Mouse (Mus musculus): ENCODE results near the gene Sypl2. TPM values are rescaled to one million over a fixed set of nuclear protein-coding genes. Genes with fewer than 3 reads are reported as not detected.

The Sypl2 gene
- polyA plus RNA-seq, 1 experiment = 0.37 TPM

DNA sequence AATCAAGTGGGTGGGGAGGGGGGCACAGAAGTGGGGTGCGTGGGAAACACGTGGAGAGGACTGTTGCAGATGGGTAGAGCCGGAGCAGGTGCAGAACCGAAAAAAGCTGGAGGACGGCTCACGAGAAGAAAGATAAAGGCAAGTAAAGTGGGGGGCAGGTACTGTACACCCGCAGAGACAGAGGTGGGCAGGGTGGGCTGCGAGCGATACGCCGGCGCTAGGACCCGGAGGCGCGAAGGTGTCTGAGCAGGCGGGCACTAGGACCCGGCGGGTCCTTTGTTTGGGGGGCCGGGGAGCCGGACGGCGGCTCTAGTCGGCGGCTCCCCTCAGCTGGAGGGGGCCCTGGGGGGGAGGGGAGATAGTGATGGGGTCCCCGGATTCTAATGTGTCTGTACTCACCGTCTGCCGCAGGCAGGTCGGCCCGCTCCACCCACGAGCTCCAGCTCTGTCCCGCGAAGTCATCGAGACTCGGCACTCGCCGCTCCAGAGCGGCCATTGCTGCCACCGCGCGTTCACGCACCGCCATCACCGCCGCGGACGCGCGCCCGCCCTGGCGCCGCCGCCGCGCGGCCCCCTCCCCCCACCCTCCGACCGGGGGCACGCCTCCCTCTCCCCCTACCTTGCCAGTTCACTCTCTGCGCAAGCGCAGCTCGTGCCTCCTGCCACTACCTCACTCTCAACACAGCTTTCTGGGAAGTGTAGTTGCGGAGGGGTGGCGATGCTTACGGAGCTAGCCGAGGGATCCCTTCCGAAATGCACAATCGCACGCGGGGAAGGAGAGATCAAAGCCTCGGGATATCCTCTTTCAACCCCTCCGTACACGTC is 16.3 kb downstream of the Sypl2 start:
- TF ChIP-seq CTCF (IDR thresholded peaks at IDR 0.05; ENCODE audit: control insufficient read depth, insufficient read depth, low read length) (no peak), POLR2A (IDR thresholded peaks at IDR 0.05; ENCODE audit: borderline replicate concordance, control insufficient read depth, low read depth, low read length) (peak; percentile 68; the same call in 1 of the 2 replicates)
- Histone ChIP-seq H3K27ac (ENCODE audit: control insufficient read depth, insufficient read depth, low read depth, low read length, poor library complexity) (peak overlapping the region; percentile 80), H3K4me3 (replicated peaks; ENCODE audit: control insufficient read depth, low read depth, low read length) (peak overlapping the region; percentile 84), H3K4me1 (ENCODE audit: control insufficient read depth, insufficient read depth, low read length) (peaks cover 2% of the 10 kb centered on the region; the same call in 1 of the 2 replicates)
- WGBS = under 1% methylated on average over 72 of the region's 72 CpGs

DNA sequence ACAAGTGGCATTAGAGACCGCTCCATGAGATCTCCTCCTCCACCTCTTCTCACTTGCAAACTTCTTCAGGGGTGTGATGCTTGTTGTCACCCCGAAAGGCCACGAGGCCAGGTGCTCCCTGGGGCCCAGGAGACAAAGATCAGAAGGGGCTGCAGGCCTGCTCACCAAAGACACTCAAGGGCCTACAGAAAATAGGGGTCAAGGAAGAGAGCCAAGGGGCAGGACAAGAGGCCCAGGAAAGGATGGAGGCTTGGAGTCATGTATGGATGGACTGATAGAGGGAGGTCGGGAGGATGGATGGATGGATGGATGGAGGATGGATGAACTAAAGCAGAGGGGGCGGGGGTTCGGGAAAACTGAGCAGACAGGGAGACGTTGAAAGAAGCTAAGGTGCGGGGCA is 16.9 kb downstream of the Sypl2 start:
- H3K27ac ChIP-seq (ENCODE audit: control insufficient read depth, insufficient read depth, low read depth, low read length, poor library complexity) = no peak overlapping the region
- WGBS = 10% methylated on average over 8 of the region's 8 CpGs
- peak overlapping the region; percentile 84 for H3K4me3 ChIP-seq (replicated peaks; ENCODE audit: control insufficient read depth, low read depth, low read length)
- peaks cover 2% of the 10 kb centered on the region; the same call in 1 of the 2 replicates for H3K4me1 ChIP-seq (ENCODE audit: control insufficient read depth, insufficient read depth, low read length)
- TF ChIP-seq CTCF (IDR thresholded peaks at IDR 0.05; ENCODE audit: control insufficient read depth, insufficient read depth, low read length) (no peak), POLR2A (IDR thresholded peaks at IDR 0.05; ENCODE audit: borderline replicate concordance, control insufficient read depth, low read depth, low read length) (no peak)

DNA sequence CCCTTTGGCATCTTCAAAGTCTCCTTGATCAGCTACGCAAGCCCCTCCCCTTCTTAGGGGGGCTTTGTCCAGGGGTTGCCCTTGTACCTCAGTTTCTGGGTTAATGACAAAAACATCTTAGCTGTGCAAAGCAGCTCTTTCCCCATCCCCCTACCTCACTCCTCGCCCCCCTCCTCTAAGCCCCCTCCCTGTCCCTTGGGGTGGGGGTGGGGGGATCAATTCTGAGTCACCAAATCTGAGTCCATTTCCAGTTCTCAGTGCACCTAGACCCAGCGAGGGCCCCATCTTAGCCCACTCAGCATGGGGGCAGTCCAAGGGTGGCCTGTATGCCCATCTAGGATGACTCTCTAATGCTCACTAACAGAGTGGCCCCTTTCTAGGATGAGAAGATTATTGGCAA is 17.4 kb downstream of the Sypl2 start:
- H3K27ac ChIP-seq (ENCODE audit: control insufficient read depth, insufficient read depth, low read depth, low read length, poor library complexity) = no peak overlapping the region
- TF ChIP-seq POLR2A (IDR thresholded peaks at IDR 0.05; ENCODE audit: borderline replicate concordance, control insufficient read depth, low read depth, low read length) (no peak), CTCF (IDR thresholded peaks at IDR 0.05; ENCODE audit: control insufficient read depth, insufficient read depth, low read length) (no peak)
- 81% methylated on average over 3 of the region's 3 CpGs for WGBS
- peaks cover 2% of the 10 kb centered on the region; the same call in 1 of the 2 replicates for H3K4me1 ChIP-seq (ENCODE audit: control insufficient read depth, insufficient read depth, low read length)
- H3K4me3 ChIP-seq (replicated peaks; ENCODE audit: control insufficient read depth, low read depth, low read length) = no peak overlapping the region

DNA sequence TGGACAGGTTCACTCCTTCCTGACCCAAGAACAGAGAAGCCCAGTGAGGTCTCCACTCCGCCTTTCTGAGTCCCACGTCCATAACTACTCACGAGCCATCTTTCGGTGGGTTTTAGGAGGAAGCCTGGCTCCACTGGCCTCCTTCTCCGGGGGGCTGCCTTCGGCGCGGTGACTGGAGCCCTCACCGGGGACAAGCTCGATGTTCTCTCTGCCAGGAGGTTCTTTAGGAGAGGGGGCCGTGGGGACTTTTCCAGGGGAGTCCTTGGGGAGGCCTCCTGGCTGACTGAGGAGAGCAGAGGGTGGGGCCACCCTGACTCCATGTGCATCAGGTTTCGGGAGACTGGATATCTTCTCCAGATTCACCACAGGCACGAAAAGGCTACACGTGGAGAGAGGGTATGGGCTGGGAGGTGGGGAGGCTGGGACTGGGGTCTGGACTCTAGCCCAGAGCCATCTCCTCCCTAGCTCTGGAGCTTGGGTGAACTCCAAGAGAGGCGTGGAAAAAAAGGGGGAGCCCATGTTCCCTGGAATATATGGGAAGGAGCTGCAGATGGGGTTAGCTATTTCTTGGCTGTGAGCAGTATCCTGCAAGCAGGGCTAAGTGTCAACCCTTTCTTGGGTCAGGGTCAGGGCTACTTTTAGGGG is 19.6 kb downstream of the Sypl2 start:
- TF ChIP-seq POLR2A (IDR thresholded peaks at IDR 0.05; ENCODE audit: borderline replicate concordance, control insufficient read depth, low read depth, low read length) = no peak
- TF ChIP-seq CTCF (IDR thresholded peaks at IDR 0.05; ENCODE audit: control insufficient read depth, insufficient read depth, low read length) = no peak
- 91% methylated on average over 15 of the region's 15 CpGs for WGBS

DNA sequence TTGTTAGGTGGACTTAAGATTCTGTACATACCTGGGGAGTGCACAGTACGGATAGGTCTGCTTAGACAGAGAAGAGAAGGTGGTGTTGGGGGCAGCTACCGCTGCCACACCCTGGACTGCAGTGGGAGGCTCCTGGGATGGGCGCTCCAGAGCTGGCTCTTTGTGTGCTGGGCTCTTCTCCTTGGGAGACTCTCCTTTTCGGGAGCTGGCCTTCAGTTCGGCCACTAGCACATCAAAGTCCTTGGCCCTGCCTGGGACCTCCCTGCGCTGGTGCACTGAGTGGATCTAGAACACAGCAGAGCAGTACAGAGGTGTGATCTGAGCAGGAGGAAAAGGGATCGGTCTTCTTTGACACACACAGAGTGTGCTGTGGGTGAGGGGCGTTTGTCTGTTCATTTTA is 20.8 kb downstream of the Sypl2 start:
- Histone ChIP-seq H3K4me1 (ENCODE audit: control insufficient read depth, insufficient read depth, low read length) (peaks cover 1% of the 10 kb centered on the region; the same call in 1 of the 2 replicates), H3K4me3 (replicated peaks; ENCODE audit: control insufficient read depth, low read depth, low read length) (no peak overlapping the region), H3K27ac (ENCODE audit: control insufficient read depth, insufficient read depth, low read depth, low read length, poor library complexity) (no peak overlapping the region)
- 89% methylated on average over 8 of the region's 8 CpGs for WGBS
- no peak for TF ChIP-seq CTCF (IDR thresholded peaks at IDR 0.05; ENCODE audit: control insufficient read depth, insufficient read depth, low read length)
- TF ChIP-seq POLR2A (IDR thresholded peaks at IDR 0.05; ENCODE audit: borderline replicate concordance, control insufficient read depth, low read depth, low read length) = no peak

More for the DNA sequence above, 19.6 kb downstream of the Sypl2 start:
- Histone ChIP-seq H3K27ac (ENCODE audit: control insufficient read depth, insufficient read depth, low read depth, low read length, poor library complexity) (no peak overlapping the region), H3K4me1 (ENCODE audit: control insufficient read depth, insufficient read depth, low read length) (peaks cover 2% of the 10 kb centered on the region; the same call in 1 of the 2 replicates), H3K4me3 (replicated peaks; ENCODE audit: control insufficient read depth, low read depth, low read length) (no peak overlapping the region)

DNA sequence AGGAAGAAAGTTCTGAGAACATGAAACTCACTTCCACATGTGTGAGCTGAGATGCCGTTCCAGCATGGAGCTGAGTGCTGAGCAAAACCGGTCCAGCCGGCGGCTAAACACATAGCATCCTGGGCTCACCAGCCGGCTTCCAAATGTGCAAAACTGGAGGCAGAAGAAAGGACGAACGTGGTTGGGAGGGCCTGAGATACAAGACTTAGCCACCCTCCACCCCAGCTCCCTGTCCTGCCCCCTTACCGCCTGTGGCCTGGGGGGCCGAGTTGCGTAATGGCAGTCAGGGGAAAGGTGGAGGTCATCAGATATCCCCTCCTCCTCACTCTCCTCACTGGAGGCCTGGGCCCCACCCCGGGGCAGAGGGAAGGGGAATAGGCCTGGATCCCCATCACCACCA is 22.0 kb downstream of the Sypl2 start:
- 76% methylated on average over 11 of the region's 11 CpGs for WGBS
- Histone ChIP-seq H3K4me3 (replicated peaks; ENCODE audit: control insufficient read depth, low read depth, low read length) (no peak overlapping the region), H3K27ac (ENCODE audit: control insufficient read depth, insufficient read depth, low read depth, low read length, poor library complexity) (no peak overlapping the region), H3K4me1 (ENCODE audit: control insufficient read depth, insufficient read depth, low read length) (peaks cover 1% of the 10 kb centered on the region; the same call in 1 of the 2 replicates)
- TF ChIP-seq POLR2A (IDR thresholded peaks at IDR 0.05; ENCODE audit: borderline replicate concordance, control insufficient read depth, low read depth, low read length) (no peak), CTCF (IDR thresholded peaks at IDR 0.05; ENCODE audit: control insufficient read depth, insufficient read depth, low read length) (no peak)

DNA sequence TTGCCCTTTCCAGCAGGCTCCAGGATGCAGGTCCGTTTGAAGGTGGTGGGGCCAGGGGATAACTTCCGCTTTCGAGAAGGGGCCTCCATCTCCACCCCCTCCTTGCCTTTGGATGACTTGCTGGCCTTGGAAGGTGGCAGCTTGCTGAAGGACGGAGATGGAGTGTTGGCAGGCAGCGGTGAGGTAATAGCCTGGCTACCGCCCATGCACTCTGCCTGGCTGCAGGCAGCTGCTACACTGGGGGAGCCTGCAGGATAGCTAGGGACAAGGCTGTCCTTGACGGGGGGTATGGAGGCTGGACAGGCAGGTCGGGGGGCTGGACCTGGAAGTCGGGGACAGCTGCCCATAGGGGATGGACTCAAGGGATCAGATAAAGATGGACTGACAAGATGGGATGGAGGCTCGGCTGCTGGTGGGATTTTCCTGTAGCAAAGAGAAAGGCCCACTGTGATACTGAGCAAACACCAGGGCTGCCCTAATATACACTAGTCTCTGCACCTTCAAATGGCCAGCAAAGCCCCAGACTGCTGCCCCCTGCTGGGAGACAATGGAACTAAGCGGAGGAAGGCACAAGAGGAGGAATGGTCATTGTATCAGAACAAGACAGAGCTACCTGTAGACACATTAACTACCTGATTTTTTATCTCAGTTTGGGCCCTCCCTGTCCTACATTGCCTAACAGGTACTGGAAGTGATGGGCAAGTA is 22.7 kb downstream of the Sypl2 start:
- H3K4me3 ChIP-seq (replicated peaks; ENCODE audit: control insufficient read depth, low read depth, low read length) = no peak overlapping the region
- WGBS = 83% methylated on average over 11 of the region's 11 CpGs
- no peak for TF ChIP-seq POLR2A (IDR thresholded peaks at IDR 0.05; ENCODE audit: borderline replicate concordance, control insufficient read depth, low read depth, low read length)
- peak; percentile 90 for TF ChIP-seq CTCF (IDR thresholded peaks at IDR 0.05; ENCODE audit: control insufficient read depth, insufficient read depth, low read length)
- H3K4me1 ChIP-seq (ENCODE audit: control insufficient read depth, insufficient read depth, low read length) = peaks cover 4% of the 10 kb centered on the region; the same call in 1 of the 2 replicates
- no peak overlapping the region for H3K27ac ChIP-seq (ENCODE audit: control insufficient read depth, insufficient read depth, low read depth, low read length, poor library complexity)

DNA sequence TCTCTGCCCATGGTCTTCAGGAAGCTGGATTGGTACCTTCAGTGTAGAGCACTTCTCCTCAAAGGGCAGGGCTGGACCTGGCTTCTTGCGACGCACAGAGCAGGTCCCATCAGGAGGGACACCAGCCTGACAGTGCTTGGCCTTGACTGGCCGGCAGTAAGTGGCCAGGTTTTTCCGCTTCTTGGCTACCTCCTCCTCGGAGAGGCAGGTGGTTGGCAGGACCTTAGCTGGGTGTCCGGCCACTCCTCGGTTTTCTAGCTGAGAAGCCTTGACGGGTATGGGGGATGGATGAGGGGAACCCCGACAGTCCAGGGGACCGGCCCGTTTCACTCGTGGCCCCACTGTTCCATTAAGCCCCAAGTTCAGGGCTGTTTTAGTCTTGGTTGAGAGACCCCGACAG is 23.2 kb downstream of the Sypl2 start:
- no peak for TF ChIP-seq CTCF (IDR thresholded peaks at IDR 0.05; ENCODE audit: control insufficient read depth, insufficient read depth, low read length)
- TF ChIP-seq POLR2A (IDR thresholded peaks at IDR 0.05; ENCODE audit: borderline replicate concordance, control insufficient read depth, low read depth, low read length) = no peak
- H3K27ac ChIP-seq (ENCODE audit: control insufficient read depth, insufficient read depth, low read depth, low read length, poor library complexity) = no peak overlapping the region
- peaks cover 4% of the 10 kb centered on the region; the same call in 1 of the 2 replicates for H3K4me1 ChIP-seq (ENCODE audit: control insufficient read depth, insufficient read depth, low read length)
- WGBS = 85% methylated on average over 13 of the region's 13 CpGs
- H3K4me3 ChIP-seq (replicated peaks; ENCODE audit: control insufficient read depth, low read depth, low read length) = no peak overlapping the region

Measured in bone marrow, adult 2 months (tissue).